Mouse (Mus musculus) gastrocnemius, postnatal 36 days (tissue): ENCODE data around the gene Rars2. TPM values are rescaled to one million over a fixed set of nuclear protein-coding genes. Genes with fewer than 3 reads are reported as not detected.

ENCODE experiments used
- total RNA-seq, 2 experiments: library from RNA; stranded (reverse); gene quantifications; 2 replicates each; pipeline ENCODE4 v1.2.3; 2021

The Rars2 gene
- total RNA-seq, 2 experiments from 2014 or later: 15.2 to 18.2 TPM

Other genes starting within 250 kb of the Rars2 start
- 10 to 100 TPM; 33.4 to 42.6 TPM for gene Akirin2, start 64.0 kb upstream of the Rars2 start, total RNA-seq
- gene Orc3, start within 50 bp of the Rars2 start, total RNA-seq: 10 to 100 TPM; 32.7 to 36.2 TPM
- gene Slc35a1, start 72.5 kb downstream of the Rars2 start, total RNA-seq: 10 to 100 TPM in 1 of 2 experiments, 1 to 10 TPM in 1; 8.6 to 10.3 TPM
- not detected for gene Cfap206, start 115.2 kb downstream of the Rars2 start, total RNA-seq
- not detected for gene Gm136, start 141.3 kb downstream of the Rars2 start, total RNA-seq
- gene Smim8, start 163.5 kb downstream of the Rars2 start, total RNA-seq: 10 to 100 TPM; 22.9 to 25.2 TPM